In the genomic region with DNA sequence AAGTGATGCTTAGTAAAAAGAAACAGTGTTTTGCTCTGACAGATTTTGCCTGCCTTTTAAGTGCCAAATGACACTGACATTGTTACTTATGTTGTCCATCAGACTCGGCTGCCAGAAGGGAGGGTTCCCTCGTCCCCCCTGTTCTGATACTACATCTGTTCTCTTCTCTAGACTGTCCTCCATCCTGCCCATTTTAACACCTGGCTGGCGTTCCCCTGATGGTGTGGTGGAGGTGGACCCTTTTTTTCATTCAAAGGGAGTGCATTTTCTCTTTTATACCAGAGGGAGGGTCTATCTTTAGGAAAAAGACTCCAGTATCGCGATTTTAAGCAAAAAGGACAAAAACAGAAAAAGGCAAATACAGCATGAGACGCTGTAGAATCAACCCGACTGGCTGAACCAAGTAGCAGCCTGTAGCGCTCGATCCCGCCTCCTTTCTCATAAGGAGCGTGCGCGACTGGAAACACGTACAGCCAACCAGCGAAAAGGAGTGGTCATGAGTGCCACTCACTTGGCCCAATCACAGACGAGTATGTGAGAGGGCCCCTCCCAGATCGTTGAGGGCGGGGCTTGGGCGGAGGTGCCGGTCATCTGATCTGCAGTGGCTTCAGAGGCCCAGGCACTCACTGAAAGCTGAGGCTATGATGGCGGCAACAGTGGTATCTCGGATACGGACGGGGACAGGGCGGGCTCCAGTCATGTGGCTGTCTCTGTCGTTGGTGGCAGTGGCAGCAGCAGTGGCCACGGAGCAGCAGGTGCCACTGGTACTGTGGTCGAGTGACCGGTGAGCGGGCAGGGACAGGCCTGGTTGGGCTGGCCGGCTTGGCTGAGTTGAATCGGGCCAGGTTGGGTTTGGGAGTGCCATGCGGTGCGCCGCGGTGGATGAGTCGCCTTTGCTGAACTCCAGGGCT, we compare ENCODE assay signal across 8 mouse cellular contexts. TPM values are rescaled to one million over a fixed set of nuclear protein-coding genes. Genes with fewer than 3 reads are reported as not detected.
DNase-seq lines count a peak whose midpoint lies in the region; ATAC-seq lines count a peak whose summit lies in the region.

Atp6ap1 (plus strand) TSS at position 560 of the 911 bp plus-strand sequence.

- ATAC-seq in erythroid progenitor cell, adult 5-6 weeks (replicated peaks; ENCODE audit: low FRiP score, poor library complexity, severe bottlenecking) = peak; percentile 99
- peak; percentile 99 for ATAC-seq in heart, embryonic 12.5 days (ENCODE audit: insufficient number of reproducible peaks, low FRiP score)
- ATAC-seq in liver, embryonic 12.5 days = peak; percentile 96
- peak; percentile 98 for ATAC-seq in stomach, embryonic 15.5 days (ENCODE audit: insufficient read depth, low FRiP score, low read depth)

- no peaks in the 10 kb centered on the region; the same call in 1 of the 2 replicates for H3K4me1 ChIP-seq in heart, embryonic 12.5 days (replicated peaks)
- peaks cover 21% of the 10 kb centered on the region for H3K4me1 ChIP-seq in liver, embryonic 12.5 days
- no peaks in the 10 kb centered on the region for H3K4me1 ChIP-seq in stomach, embryonic 15.5 days

- 15% methylated on average over 37 of the region's 37 CpGs for WGBS in heart, embryonic 12.5 days
- WGBS in liver, embryonic 12.5 days (ENCODE audit: insufficient replicate concordance) = 12% methylated on average over 37 of the region's 37 CpGs
- 17% methylated on average over 37 of the region's 37 CpGs for WGBS in stomach, embryonic 15.5 days

- DNase-seq in CD4-positive helper T cell, adult 2 months (ENCODE audit: low read depth, low spot score) = peak; percentile 95
- peak; percentile 90 for DNase-seq in brain, embryonic 18.5 days (ENCODE audit: low read depth, low spot score)
- peak; percentile 95 for DNase-seq in kidney, postnatal 10 days
- DNase-seq in natural killer cell, adult 2 months (ENCODE audit: low spot score in 2 of 2) = peak; percentile 90 to 94

- peak within 1 kb of the TSS; percentile 36 for H3K27ac ChIP-seq in heart, embryonic 12.5 days (ENCODE audit: poor library complexity, severe bottlenecking)
- H3K27ac ChIP-seq in liver, embryonic 12.5 days = peak within 1 kb of the TSS; percentile 84
- peak within 1 kb of the TSS; percentile 64 for H3K27ac ChIP-seq in stomach, embryonic 15.5 days

- H3K27me3 ChIP-seq in heart, embryonic 12.5 days (replicated peaks) = no peaks in the 10 kb centered on the region
- 0 out of 2 replicates have a peak, but pooled peaks cover 6% of the 10 kb centered on the region for H3K27me3 ChIP-seq in liver, embryonic 12.5 days (replicated peaks)
- H3K27me3 ChIP-seq in stomach, embryonic 15.5 days (replicated peaks) = no peaks in the 10 kb centered on the region

- H3K9me3 ChIP-seq in heart, embryonic 12.5 days (replicated peaks) = no peaks in the 10 kb centered on the region
- no peaks in the 10 kb centered on the region for H3K9me3 ChIP-seq in liver, embryonic 12.5 days (replicated peaks)
- no peaks in the 10 kb centered on the region for H3K9me3 ChIP-seq in stomach, embryonic 15.5 days

- peak within 1 kb of the TSS; percentile 63 for H3K4me3 ChIP-seq in heart, embryonic 12.5 days
- peak within 1 kb of the TSS; percentile 75 for H3K4me3 ChIP-seq in liver, embryonic 12.5 days
- H3K4me3 ChIP-seq in stomach, embryonic 15.5 days (replicated peaks) = peak within 1 kb of the TSS; percentile 66

- peak within 1 kb of the TSS; percentile 82 for H3K9ac ChIP-seq in heart, embryonic 12.5 days
- H3K9ac ChIP-seq in liver, embryonic 12.5 days = peak within 1 kb of the TSS; percentile 77
- H3K9ac ChIP-seq in stomach, embryonic 15.5 days = peak within 1 kb of the TSS; percentile 44

- H3K4me2 ChIP-seq in heart, embryonic 12.5 days = peak within 1 kb of the TSS; percentile 77
- peak within 1 kb of the TSS; percentile 77 for H3K4me2 ChIP-seq in liver, embryonic 12.5 days
- peak within 1 kb of the TSS; percentile 53 for H3K4me2 ChIP-seq in stomach, embryonic 15.5 days

- peaks cover 23% of the 10 kb centered on the region for H3K36me3 ChIP-seq in heart, embryonic 12.5 days
- peaks cover 32% of the 10 kb centered on the region for H3K36me3 ChIP-seq in liver, embryonic 12.5 days
- peaks cover 3% of the 10 kb centered on the region; the same call in 1 of the 2 replicates for H3K36me3 ChIP-seq in stomach, embryonic 15.5 days

RNA-seq across cellular contexts. Expression of gene Atp6ap1, which starts in this region (rescaled TPM):
- total RNA-seq in erythroid progenitor cell, adult 5-6 weeks (2015; ENCODE audit: low replicate concordance) = 251 and 260 TPM in 2 replicates
- 152 and 179 TPM in 2 replicates for total RNA-seq in erythroid progenitor cell, adult 5-6 weeks (2017; ENCODE audit: low replicate concordance)
- 125 and 128 TPM in 2 replicates for polyA plus RNA-seq in heart, embryonic 12.5 days (2016; fragmentation: Nextera tagmentation; extraction: Ambion mirVana)
- 76.4 and 77.9 TPM in 2 replicates for polyA plus RNA-seq in liver, embryonic 12.5 days (2016; fragmentation: Nextera tagmentation; extraction: Ambion mirVana)
- 130 and 132 TPM in 2 replicates for polyA plus RNA-seq in stomach, embryonic 15.5 days (2015; fragmentation: Nextera tagmentation; extraction: Ambion mirVana)

Comparison
In these comparisons a context has a peak if more than half of its experiments do, and no peak if none do; other contexts are left out.
1. Peak in every context shown above with its lines: DNase-seq, ATAC-seq, H3K4me3 ChIP-seq and H3K27ac ChIP-seq.